Mouse (Mus musculus) left cerebral cortex, adult 2 months (tissue): ENCODE measurements at regions not wholly inside any gene's neighbourhood (a gene's known extent, or its start where the extent isn't known, plus 50 kb on each side); places are given as distances from the start of the nearest gene placed in this dataset.

ENCODE experiments used
- DNase-seq, 2 experiments: peaks; one replicate each; pipeline ENCODE4 v3.0.0; 2021 to 2022; ENCODE audit warnings: low spot score in 2 of 2, mixed read lengths in 1 of 2; ENCODE audit errors: extremely low spot score in 1 of 2
- H3K27ac ChIP-seq: fragments of 200-600 bp; 2 replicates; pipeline ENCODE4 v1.8.1; 2022
- H3K4me3 ChIP-seq: fragments of 200-600 bp; 2 replicates; pipeline ENCODE4 v1.8.1; 2022
- CTCF ChIP-seq: fragments of 200-600 bp; IDR thresholded peaks from 2 replicates; pipeline ENCODE4 v1.8.1; 2022; ENCODE audit warnings: antibody characterized with exemption, mild to moderate bottlenecking, moderate library complexity
- intact Hi-C: fragments of 180-260 bp; cut with DNase I; formaldehyde crosslinking; loops from one replicate; pipeline ENCODE4 v1.15.1; 2025

DNA sequence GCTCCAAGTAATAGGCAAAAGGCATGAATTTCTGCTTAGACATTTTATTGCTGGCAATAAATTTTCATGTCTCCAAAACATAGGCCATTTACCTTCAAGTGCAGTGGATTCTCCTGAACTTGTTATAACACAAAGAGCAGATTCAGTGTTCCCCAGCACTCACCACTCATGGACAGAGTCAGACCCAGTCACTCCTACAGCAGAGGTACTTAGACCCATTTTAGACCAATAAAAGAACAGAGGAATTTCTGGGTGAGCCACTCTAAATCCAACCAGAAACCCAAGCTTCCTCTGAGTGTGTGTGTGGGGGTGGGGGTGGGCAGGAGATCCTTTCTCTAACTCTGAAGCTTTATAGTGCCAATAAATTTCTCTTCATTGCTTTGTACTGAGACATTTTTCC is 584.7 kb upstream of the Dpp10 start:
- no peak overlapping the region for H3K4me3 ChIP-seq
- intact Hi-C loops: no loop called here
- no peak overlapping the region for H3K27ac ChIP-seq
- TF ChIP-seq CTCF: no peak
- no peak for DNase-seq

DNA sequence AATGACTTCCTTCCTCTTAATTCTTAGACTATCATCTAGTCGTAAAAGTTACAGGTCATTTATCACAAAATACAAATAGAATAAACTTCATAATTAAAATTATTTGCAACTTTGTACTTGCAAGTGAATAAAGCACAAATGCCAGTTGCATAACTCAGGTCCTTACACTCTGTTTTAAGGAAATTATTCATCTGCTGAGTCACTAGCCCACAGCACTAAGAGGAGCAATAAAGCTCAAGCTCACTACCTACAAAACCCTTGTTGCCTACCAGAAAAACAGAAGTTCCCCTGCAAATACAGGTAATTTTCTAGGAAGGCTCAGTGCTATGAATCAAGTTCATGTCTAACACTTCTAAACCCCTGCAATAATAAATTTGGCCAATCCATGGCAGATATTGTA is 539.3 kb upstream of the Dpp10 start:
- Histone ChIP-seq H3K4me3 (no peak overlapping the region), H3K27ac (no peak overlapping the region)
- no peak for DNase-seq
- no peak for TF ChIP-seq CTCF
- intact Hi-C loops: no loop called here
